In genomic region chr11:64168626-64169025, GRCm38 (mm10) we compare ENCODE assay signal across 9 mouse cellular contexts.
DNase-seq lines count a peak whose midpoint lies in the region; ATAC-seq and TF ChIP-seq lines count a peak whose summit lies in the region.
"Had no signal": no experiment of that assay in that cellular context is flagged by ENCODE, and none has a peak within 500 bp of the region (broad histone marks: within the 10 kb centered on the region; RNA-seq: fewer than 3 reads in every experiment).

No protein-coding gene starts in this region.

- H3K4me1 ChIP-seq in intestine, embryonic 14.5 days (replicated peaks; ENCODE audit: control insufficient read depth, insufficient read depth, low read length) = 0 out of 2 replicates have a peak, but pooled peaks cover 2% of the 10 kb centered on the region
- no peaks in the 10 kb centered on the region for H3K4me1 ChIP-seq in intestine, postnatal 0 days (replicated peaks; ENCODE audit: control insufficient read depth, insufficient read depth, low read length)
- H3K4me1 ChIP-seq in heart, embryonic 12.5 days (replicated peaks) = no peaks in the 10 kb centered on the region

- no peaks in the 10 kb centered on the region for H3K27me3 ChIP-seq in intestine, embryonic 14.5 days (replicated peaks; ENCODE audit: control insufficient read depth, insufficient read depth, low read length)
- no peaks in the 10 kb centered on the region for H3K27me3 ChIP-seq in intestine, postnatal 0 days (replicated peaks; ENCODE audit: control insufficient read depth, insufficient read depth, low read length)
- peaks cover 15% of the 10 kb centered on the region for H3K27me3 ChIP-seq in heart, embryonic 12.5 days (replicated peaks)

- ATAC-seq in intestine, embryonic 14.5 days (replicated peaks; ENCODE audit: low FRiP score, low TSS enrichment, low read depth) = peak; percentile 40; the same call in 1 of the 2 replicates
- ATAC-seq in intestine, postnatal 0 days = no peak
- no peak for ATAC-seq in heart, embryonic 12.5 days (ENCODE audit: insufficient number of reproducible peaks, low FRiP score)

- peak; percentile 79 for DNase-seq in intestine, embryonic 14.5 days (ENCODE audit: low spot score)
- DNase-seq in right cerebral cortex, postnatal 10 days (ENCODE audit: low spot score in 2 of 2) = peak; percentile 53 to 69
- no peak for DNase-seq in right cerebral cortex, postnatal 25 days
- DNase-seq in kidney, adult 9 months = peak; percentile 6
- DNase-seq in right cerebral cortex, postnatal 14 days = peak; percentile 63
- DNase-seq in thymus, postnatal 36 days = no peak
- DNase-seq: cerebellum, adult 11 months had no signal

- 19% methylated on average over 8 of the region's 8 CpGs for WGBS in intestine, embryonic 14.5 days
- 43% methylated on average over 8 of the region's 8 CpGs for WGBS in intestine, postnatal 0 days
- 39% methylated on average over 8 of the region's 8 CpGs for WGBS in heart, embryonic 12.5 days

- H3K27ac ChIP-seq in intestine, embryonic 14.5 days (ENCODE audit: low read depth) = no peak overlapping the region
- no peak overlapping the region for H3K27ac ChIP-seq in intestine, postnatal 0 days (ENCODE audit: low read depth, low read length)
- H3K27ac ChIP-seq in heart, embryonic 12.5 days (ENCODE audit: poor library complexity, severe bottlenecking) = no peak overlapping the region

- no peaks in the 10 kb centered on the region for H3K36me3 ChIP-seq in intestine, embryonic 14.5 days (ENCODE audit: control insufficient read depth, insufficient read depth, low read length)
- no peaks in the 10 kb centered on the region for H3K36me3 ChIP-seq in intestine, postnatal 0 days (ENCODE audit: control insufficient read depth, insufficient read depth)
- H3K36me3 ChIP-seq in heart, embryonic 12.5 days = no peaks in the 10 kb centered on the region

- no peak overlapping the region for H3K9ac ChIP-seq in intestine, embryonic 14.5 days (ENCODE audit: low read length)
- H3K9ac ChIP-seq in intestine, postnatal 0 days (ENCODE audit: low read depth, low read length) = no peak overlapping the region
- H3K9ac ChIP-seq in heart, embryonic 12.5 days = no peak overlapping the region

- no peaks in the 10 kb centered on the region for H3K9me3 ChIP-seq in intestine, embryonic 14.5 days (ENCODE audit: control insufficient read depth, low read length)
- no peaks in the 10 kb centered on the region for H3K9me3 ChIP-seq in intestine, postnatal 0 days (ENCODE audit: control insufficient read depth)
- H3K9me3 ChIP-seq in heart, embryonic 12.5 days (replicated peaks) = no peaks in the 10 kb centered on the region

- no peak overlapping the region for H3K4me3 ChIP-seq in intestine, embryonic 14.5 days (ENCODE audit: low read depth, low read length)
- no peak overlapping the region for H3K4me3 ChIP-seq in intestine, postnatal 0 days (ENCODE audit: low read depth, low read length)
- no peak overlapping the region for H3K4me3 ChIP-seq in heart, embryonic 12.5 days

- no peak for TF ChIP-seq CTCF in intestine, postnatal 0 days (IDR thresholded peaks at IDR 0.05; ENCODE audit: low read depth)

- no peak overlapping the region for H3K4me2 ChIP-seq in intestine, embryonic 14.5 days (ENCODE audit: low read length)
- no peak overlapping the region for H3K4me2 ChIP-seq in intestine, postnatal 0 days (replicated peaks; ENCODE audit: low read depth)
- no peak overlapping the region for H3K4me2 ChIP-seq in heart, embryonic 12.5 days

Comparison
In these comparisons a context has a peak if more than half of its experiments do, and no peak if none do; other contexts are left out.
1. DNase-seq: peak in intestine, embryonic 14.5 days (single experiment), right cerebral cortex, postnatal 10 days (2 of 2), kidney, adult 9 months (single experiment) and right cerebral cortex, postnatal 14 days (single experiment); none in right cerebral cortex, postnatal 25 days (single experiment) and thymus, postnatal 36 days (0 of 2).